Mouse (Mus musculus) right cerebral cortex, postnatal 10 days (tissue): ENCODE measurements around the gene Olfr1124.
"Not testable (repeated sequence)": the region's sequence is repeated elsewhere in the genome, so short reads cannot be mapped to it uniquely, and the experiment has no call there.

ENCODE experiments used
- DNase-seq, 2 experiments: peaks; one replicate each; pipeline ENCODE4 v3.0.0; 2021; ENCODE audit warnings: low spot score in 2 of 2

Olfr1124 gene

GRCm38 (mm10) chr2:87429975-87430374, at the start of gene Olfr1124:
Gene Olfr1124 (plus strand): TSS chr2:87430275.
- DNase-seq: no peak

- DNase-seq: no peak
These were observed 46.1 kb upstream of the Olfr1124 start for GRCm38 (mm10) chr2:87383935-87384334.

- no peak for DNase-seq
These were observed 44.5 kb upstream of the Olfr1124 start, which contains the start of gene Olfr1122 for GRCm38 (mm10) chr2:87385549-87385948. Gene Olfr1122 (plus strand): TSS chr2:87385849.

DNA sequence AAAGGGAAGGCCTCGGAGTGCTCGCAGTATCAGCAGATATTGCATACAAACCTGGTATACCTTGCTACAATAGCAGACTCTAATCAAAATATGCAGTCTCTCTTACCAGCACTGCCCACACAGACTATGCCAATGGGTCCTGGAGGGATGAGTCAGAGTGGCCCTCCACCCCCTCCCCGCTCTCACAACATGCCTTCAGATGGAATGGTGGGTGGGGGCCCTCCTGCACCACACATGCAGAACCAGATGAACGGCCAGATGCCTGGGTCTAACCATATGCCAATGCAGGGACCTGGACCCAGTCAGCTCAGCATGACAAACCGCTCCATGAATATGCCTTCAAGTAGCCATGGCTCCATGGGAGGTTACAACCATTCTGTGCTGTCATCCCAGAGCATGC, 36.5 kb upstream of the Olfr1124 start:
- DNase-seq: not testable (repeated sequence)

DNA sequence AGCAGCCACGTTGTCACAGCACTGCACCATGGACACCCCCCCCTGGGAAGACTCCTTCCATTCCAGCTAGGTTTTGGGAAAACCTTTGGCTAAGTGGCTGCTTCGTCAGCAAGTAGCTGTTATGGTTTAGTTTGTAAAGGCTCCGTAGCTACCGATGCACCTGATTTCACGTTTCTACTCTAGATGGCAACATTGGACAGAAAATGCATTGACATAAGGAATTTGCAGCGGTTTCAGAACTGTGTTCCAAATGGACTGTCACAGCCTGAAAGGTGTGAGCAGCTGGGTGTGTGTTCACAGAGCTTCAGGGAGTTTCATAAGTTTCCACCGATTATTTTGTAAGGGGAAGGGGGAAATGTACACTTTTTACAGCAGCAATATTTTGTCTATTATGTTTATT, 35.4 kb upstream of the Olfr1124 start:
- DNase-seq: peak in 1 of 2 experiments; percentile 19

- no peak for DNase-seq
These were observed 13.7 kb upstream of the Olfr1124 start, which contains the start of gene Olfr1123 for GRCm38 (mm10) chr2:87416335-87416734. Gene Olfr1123 (plus strand): TSS chr2:87416635.

DNA sequence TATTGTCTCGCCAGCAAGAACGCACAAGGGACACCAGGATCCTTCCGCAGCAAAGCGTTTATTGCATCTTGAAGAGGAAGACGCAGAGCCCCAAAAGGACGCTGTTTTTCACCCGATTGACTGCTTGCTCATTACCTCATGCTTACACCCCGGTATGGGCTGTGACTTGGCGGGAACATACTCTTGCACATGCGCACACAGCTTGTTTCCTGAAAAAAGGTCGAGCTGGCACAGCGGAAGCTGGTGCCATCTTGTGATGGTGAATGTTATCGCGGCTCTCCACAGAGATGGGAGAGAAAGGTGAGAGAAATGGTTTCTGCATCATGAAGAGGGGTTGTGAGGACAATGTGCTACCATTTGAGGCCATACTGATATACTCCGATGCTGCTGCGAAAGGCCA, 7.7 kb downstream of the Olfr1124 start:
- no peak for DNase-seq

DNA sequence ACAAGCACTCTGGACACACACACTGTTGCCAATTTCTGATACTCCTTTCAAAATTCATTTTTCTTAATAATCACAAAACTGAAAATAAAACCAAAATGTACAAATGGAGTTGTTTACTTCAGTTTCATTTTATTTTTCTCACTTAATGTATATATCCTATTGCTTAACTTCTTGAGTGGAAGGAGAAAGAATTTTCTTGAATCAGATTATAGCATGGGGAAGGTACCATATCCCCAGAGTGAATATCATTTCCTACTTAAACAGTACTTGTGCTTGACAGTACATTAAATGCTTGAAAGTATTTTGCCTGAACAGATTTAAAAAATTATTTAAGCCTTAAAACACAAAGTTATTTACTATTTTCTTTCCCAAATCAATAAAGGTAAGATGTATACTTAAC, 23.6 kb downstream of the Olfr1124 start, which contains the start of gene Olfr1126:
Olfr1126 (plus strand) TSS at position 301 of the 400 bp plus-strand sequence.
- DNase-seq: no peak

DNA sequence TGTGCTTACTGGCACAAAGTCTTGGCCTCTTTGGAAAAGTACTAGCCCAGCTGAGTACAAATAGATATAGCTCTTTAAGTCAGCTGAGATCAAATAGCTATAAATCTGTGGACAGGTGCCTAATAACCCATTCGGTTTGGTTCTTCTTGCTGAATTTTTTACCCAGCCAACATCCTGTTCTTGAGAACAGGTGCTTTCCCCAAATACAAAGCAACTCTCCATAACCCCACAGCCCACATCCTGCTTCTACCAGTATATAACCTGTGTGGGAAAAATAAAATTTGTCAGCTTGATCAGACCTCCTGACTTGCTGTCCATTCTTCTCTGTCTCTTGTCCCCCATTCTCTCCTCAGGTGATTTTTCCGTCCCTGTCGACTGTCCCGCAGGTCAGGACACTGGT, 31.7 kb downstream of the Olfr1124 start:
- DNase-seq: no peak

GRCm38 (mm10) chr2:87480207-87480606, 50.1 kb downstream of the Olfr1124 start:
- DNase-seq: no peak

- no peak for DNase-seq
These were observed 51.1 kb downstream of the Olfr1124 start for GRCm38 (mm10) chr2:87481158-87481557.

DNA sequence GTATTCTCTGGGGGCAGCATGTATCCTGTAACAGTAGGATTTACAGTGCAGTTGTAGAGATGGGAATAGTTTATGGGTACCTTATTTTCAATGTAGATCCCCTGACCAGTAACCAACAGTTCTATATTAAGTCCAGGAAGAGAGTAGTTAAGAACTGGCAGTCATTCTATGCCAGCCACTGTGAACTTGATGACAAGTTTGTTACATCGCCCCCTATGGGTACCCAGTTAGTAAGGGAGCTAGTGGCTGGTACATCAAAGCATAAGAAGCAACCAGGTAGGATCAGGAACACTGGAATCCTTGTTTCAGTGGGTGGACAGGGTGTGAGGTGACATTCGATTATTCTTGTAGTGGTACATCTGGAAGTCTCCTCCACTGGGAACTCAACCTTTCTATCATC, 52.2 kb downstream of the Olfr1124 start:
- DNase-seq: no peak
